Mouse (Mus musculus): ENCODE results near the gene Rpsa.
"Not testable (repeated sequence)": the region's sequence is repeated elsewhere in the genome, so short reads cannot be mapped to it uniquely, and the experiment has no call there.

- not testable (repeated sequence) for TF ChIP-seq POLR2A, CTCF (IDR thresholded peaks at IDR 0.05; ENCODE audit: insufficient read depth, low read depth, low read length)
Observed at GRCm38 (mm10) chr9:120108953-120109352, 18.5 kb upstream of the Rpsa start.

Data from olfactory bulb, adult 2 months (tissue).